Mouse (Mus musculus) C2C12 (cell line): ENCODE data around the gene Map4k4.

Experiments
- CTCF ChIP-seq: IDR thresholded peaks from one replicate; pipeline ENCODE4 v1.5.1; 2011; ENCODE audit not compliant: control insufficient read depth, insufficient read depth, insufficient read length
- FOSL1 ChIP-seq: IDR thresholded peaks from one replicate; pipeline ENCODE4 v1.8.0; 2011; ENCODE audit warnings: mild to moderate bottlenecking, low read length; ENCODE audit not compliant: poor library complexity, insufficient read depth, severe bottlenecking
- MYOD1 ChIP-seq: IDR thresholded peaks from one replicate; pipeline ENCODE4 v1.6.1; 2011; ENCODE audit warnings: low read depth; ENCODE audit not compliant: control insufficient read depth, insufficient read length
- USF1 ChIP-seq: IDR thresholded peaks from one replicate; pipeline ENCODE4 v1.6.1; 2011; ENCODE audit warnings: low read depth, mild to moderate bottlenecking, control low read depth, moderate library complexity

GRCm38 (mm10) chr1:39964427-39964826 lies 63.7 kb downstream of the Map4k4 start:
- TF ChIP-seq CTCF (no peak), MYOD1 (no peak), FOSL1 (no peak), USF1 (no peak)
